Mouse (Mus musculus): ENCODE results near the gene Atat1.

The Atat1 gene

DNA sequence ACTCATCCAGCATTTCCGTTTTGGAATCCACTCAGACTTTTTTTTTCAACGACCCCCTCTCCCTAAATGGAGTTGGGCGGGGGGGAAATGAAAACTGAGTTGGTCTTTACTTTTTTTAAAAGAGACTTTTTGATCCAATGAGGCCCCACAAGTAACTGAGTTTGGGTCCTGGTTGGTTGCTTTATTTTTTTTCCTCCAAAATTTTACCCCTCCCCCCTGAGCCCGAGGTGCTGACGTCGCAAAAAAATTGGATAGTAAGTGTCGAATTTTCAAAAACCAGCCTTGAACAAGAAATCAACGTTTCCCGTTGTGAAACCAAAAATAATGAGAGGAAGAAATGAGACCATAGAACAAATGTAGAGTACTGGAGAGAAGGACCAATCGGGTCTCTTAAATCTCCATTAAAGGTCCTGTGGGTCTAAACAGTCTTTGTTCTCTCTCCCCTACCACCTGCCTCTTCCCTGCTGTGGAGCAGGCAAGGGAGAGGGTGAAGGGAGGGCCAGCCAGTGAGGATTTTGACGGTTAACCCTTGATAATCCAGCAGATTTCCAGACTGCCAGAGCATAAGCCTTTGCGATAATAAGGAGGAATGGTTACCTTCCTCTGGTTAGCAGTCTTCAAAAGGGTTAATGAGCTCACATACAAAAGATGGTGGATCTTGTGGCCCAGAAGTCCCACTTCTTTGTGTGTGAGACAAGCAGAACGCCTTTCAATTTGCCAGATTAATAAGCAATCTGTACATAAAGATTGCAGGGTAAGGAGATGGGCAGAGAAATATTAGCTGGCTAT, 7.8 kb upstream of the Atat1 start:
- peak in 1 of 2 experiments; percentile 37 for DNase-seq (ENCODE audit: low spot score in 2 of 2)

DNA sequence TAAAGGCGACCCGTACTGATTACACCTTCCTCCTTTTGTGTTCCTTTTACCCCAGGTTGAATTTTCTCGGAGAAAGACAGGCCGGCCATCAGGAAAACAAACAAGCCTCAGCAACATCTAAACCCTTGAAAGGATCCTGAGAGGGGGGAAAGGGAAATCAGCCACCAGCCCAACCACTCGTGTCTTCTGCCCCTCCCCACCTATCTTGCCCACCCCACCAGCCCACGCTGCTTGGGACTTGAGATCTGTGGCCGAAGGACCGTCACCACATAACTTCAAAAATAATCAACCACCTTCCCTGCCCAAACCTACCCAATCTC, 7.2 kb upstream of the Atat1 start:
- DNase-seq (ENCODE audit: low spot score in 2 of 2) = peak in 1 of 2 experiments; percentile 27

DNA sequence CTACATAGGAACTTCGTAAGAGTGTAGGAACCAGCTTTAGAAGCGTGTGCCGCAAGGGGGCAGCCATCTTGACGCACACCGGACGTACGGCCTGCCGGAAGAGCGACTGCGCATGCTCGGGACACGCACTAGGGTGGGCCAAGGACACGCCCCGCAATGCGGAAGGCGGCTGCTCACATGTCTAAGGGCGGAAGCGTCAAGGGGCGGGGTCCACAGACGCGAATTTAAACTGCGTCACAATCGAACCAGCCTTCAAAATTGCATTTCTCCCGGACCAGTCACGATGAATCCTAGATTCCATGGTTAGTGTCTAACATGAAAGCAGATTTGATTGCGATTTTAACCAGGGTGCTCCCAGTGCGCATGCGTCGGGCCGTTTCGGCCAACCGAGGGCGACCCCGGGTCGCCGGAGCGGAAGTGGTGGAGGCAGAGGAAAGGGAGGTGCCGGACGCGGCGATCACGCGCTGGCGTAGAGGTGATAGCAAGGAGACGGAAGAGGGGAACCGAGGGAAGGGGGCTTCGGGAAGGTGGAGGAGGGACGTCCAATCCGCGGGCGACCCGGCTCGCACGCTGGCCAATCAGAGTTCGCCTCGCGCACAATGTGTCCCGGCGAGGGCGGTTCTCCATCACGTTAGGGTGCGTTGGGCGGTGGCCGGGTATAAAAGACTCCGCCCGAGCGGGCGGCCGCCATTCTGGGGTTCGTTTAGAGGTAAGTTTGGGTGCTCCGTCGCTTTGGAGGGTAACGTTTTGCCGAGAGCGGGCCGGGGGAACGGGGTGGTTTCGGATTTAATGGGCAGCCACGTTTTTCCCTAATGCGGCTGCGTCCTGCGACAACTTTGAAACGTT, 6.6 kb upstream of the Atat1 start, which contains the start of the genes Mrps18b and Ppp1r10:
Gene Mrps18b (minus strand): TSS at position 93 of the 846 bp plus-strand sequence.
Gene Ppp1r10 (plus strand): TSS at position 138 of the 846 bp plus-strand sequence.
- peak; percentile 98 for DNase-seq (ENCODE audit: low spot score in 2 of 2)

DNA sequence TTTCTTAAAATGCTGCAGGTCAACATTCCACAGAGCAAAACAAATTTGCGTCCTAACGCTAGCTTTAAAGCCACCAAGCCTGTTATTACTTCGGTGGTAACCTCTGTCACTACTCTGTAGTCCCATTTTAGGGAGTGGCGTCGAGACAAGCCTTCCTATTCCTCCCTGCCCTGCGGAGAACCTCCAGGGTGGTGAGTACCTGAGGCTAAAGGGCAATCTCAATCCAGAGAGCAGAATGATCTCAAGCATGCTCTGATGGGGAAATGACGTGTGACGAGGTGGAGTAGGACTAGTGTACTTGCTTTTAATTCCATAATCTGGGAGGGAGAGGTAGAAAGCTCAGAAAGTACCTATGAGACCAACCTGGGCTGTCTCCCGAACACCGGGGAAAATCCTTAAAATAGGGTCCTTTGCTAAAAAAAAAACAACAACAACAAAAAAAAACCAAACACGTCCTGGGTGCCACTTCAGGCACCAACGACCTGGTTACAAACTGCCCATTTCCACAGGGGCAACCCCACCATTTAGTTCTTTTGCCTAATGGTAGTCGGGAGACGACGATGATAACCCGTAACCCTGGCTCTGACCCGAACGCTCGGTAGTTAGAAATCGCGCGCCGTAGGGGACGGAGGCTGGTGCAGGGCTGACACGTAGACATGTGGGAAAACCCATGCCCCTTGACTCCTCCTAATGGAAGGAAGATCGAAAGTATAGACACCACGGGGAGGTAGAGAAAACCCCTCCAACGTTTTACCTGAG, 5.8 kb upstream of the Atat1 start:
- DNase-seq (ENCODE audit: low spot score in 2 of 2) = no peak

- no peak for DNase-seq (ENCODE audit: low spot score in 2 of 2)
Observed at GRCm38 (mm10) chr17:35914975-35915374, 5.1 kb upstream of the Atat1 start.

GRCm38 (mm10) chr17:35909186-35909918, 523 bp downstream of the Atat1 start:
- no peak for DNase-seq (ENCODE audit: low spot score in 2 of 2)

DNA sequence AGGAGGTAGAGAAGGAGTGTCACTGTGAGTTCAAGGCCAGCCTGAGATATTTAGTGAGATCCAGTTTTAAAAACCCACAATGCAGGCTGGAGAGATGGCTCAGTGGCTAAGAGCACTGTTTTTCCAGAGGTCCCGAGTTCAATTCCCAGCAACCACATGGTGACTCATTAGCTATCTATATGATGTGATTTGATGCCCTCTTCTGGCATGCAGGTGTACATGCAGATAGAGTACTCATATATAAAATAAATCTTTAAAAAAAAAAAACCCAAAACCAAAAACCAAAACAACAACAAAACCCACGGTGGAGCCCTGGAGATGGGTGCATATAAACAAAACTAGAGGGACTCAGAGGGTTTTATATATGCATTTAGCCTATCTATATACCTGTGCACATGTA, 2.3 kb downstream of the Atat1 start:
- DNase-seq (ENCODE audit: low spot score in 2 of 2) = no peak

DNA sequence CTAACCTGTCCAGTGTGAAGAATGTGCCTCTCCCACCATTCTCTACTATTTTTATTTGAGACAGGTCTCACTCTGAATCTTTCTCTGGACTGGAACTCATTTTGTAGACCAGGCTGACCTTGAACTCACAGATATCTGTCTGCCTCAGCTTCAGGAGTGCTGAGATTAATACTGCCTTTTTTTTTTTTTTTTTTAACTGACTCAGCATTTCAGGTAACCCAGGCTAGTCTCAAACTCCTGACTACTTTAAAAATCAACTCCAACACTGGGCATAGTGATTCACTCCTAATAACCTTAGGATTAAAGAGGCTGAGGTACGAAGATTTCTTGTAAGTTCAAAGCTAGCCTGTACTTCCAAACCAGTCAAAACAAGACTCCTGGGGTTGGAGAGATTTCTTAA, 4.3 kb downstream of the Atat1 start:
- no peak for DNase-seq (ENCODE audit: low spot score in 2 of 2)

GRCm38 (mm10) chr17:35903992-35904355, 5.9 kb downstream of the Atat1 start:
- DNase-seq (ENCODE audit: low spot score in 2 of 2) = no peak

DNA sequence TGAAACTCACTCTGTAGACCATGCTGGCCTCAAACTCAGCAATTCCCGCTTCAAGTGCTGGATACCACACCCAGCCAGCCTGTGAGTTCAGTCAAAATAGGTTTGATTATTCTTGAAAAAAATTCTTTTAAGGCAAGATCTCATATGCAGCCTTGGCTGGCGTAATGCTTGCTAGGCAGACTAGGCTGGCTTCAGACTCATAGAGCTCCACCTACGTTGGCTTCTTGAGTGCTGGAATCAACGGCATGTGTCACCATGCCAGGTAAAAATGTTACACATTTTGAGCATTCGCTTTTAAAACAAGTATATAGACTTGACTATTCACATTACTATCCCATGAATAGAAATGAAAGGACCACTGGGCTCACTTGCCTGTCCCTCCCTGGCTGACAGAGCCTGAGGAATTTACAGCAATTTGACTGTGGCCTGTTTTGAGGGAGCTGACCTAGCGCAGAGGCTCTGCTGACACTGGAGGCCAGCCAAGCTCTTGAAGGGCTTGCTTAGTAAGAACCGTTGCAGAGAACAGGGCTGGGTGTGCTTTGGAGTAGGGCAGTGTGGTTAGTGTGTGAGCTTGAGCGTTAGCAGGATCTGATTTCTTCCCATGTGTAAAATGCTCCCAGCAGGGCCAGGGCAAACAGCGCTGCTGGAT, 6.4 kb downstream of the Atat1 start:
- no peak for DNase-seq (ENCODE audit: low spot score in 2 of 2)

DNA sequence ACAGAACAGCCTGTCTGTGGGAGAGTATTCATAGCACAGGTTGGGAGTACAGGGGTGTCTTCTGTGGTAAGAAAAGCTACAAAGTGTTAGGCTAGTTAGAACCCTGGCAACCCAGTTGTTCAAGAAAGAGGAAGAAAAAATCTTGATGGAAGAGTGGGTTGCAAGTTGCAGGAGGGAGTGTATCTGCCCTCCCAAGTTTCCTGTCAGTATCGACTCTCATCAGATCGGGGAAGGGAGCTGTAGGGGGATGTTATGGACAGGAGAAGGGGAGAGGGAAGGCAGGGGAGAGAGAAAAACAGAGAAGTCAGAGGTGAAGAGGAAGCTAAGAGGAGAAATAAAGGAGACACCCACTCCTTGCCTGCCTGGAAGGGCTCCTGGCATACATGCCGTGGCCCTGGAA, 9.2 kb downstream of the Atat1 start:
- no peak for DNase-seq (ENCODE audit: low spot score in 2 of 2)

GRCm38 (mm10) chr17:35897644-35898573, 12.0 kb downstream of the Atat1 start:
- no peak for DNase-seq (ENCODE audit: low spot score in 2 of 2)

- peak; percentile 80 to 82 for DNase-seq (ENCODE audit: low spot score in 2 of 2)
Observed at GRCm38 (mm10) chr17:35896781-35897643, 12.9 kb downstream of the Atat1 start, which contains the start of gene 2310061I04Rik. Gene 2310061I04Rik, minus strand, starts transcription at chr17:35897431.

DNA sequence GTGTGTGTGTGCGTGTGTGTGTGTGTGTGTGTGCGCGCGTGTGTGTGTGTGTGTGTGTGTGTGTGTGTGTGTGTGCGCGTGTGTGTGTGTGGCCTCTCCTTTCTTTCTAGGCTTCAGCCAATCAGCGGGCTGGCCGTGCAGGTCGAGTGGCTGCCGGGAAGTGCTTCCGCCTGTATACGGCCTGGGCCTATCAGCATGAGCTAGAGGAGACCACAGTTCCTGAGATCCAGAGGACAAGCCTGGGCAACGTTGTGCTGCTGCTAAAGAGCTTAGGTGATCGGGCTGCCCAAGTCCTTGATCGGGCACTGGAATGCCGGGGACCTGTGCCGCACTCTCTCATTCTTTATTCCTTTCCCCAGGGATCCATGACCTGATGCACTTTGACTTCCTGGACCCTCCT, 22.1 kb downstream of the Atat1 start:
- DNase-seq (ENCODE audit: low spot score in 2 of 2) = no peak

DNA sequence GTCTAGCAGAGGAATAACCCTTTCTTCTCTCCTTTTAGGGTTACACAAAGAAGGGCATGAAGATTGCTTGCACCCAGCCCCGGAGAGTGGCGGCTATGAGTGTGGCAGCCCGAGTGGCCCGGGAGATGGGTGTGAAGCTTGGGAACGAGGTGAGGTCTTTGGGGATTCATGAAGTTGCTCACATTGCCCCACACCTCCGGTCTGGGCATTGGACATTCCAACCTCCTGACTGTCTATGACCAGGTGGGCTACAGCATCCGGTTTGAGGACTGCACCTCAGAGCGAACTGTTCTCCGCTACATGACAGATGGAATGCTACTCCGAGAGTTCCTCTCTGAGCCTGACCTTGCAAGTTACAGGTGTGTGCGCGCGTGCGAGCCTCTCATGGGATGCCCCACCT, 26.1 kb downstream of the Atat1 start:
- DNase-seq (ENCODE audit: low spot score in 2 of 2) = no peak

DNA sequence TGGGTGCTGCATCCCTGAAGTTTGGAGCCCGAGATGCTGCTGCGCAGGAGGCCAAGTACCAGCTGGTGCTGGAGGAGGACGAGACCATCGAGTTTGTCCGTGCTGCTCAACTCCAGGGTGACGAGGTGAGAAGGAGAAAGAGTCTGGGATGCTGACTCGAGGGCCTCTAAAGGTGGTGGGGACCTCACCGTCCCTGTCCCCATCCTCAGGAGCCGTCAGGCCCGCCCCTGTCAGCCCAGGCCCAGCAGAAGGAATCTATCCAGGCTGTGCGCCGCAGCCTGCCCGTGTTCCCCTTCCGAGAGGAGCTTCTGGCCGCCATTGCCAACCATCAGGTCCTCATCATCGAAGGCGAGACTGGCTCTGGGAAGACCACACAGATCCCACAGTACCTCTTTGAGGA, 27.0 kb downstream of the Atat1 start:
- no peak for DNase-seq (ENCODE audit: low spot score in 2 of 2)

- peak; percentile 87 to 92 for DNase-seq (ENCODE audit: low spot score in 2 of 2)
Observed at GRCm38 (mm10) chr17:35879245-35880057, 30.4 kb downstream of the Atat1 start, which contains the start of gene Dhx16. Gene Dhx16, plus strand, starts transcription at chr17:35879819.

DNA sequence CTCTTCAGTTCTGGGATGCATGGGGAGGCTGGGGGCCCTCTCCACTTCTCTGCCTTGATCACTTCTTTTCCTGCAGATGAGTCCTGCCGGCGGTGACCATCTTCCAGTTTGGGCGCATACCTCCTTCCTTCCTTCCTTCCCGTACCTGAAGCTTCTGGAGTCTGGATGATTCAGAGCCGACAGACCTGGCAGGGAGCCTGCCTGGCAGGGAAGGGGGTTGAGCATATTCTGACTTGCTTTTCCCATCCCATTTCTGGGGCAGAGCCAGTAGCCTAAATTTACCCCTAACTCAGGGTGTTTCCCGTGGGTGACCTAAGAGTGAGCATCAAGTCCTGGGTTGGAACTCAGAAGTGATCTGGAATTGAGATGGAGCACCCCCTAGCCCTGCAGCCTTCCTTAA, 35.2 kb downstream of the Atat1 start:
- DNase-seq (ENCODE audit: low spot score in 2 of 2) = no peak
